Mouse (Mus musculus) hindbrain, embryonic 11.5 days (tissue): Measurements from ENCODE around the gene Kcnd3. TPM values are rescaled to one million over a fixed set of nuclear protein-coding genes. Genes with fewer than 3 reads are reported as not detected.

Experiments
- ATAC-seq: fragments of 200-750 bp; cut with Nextera tagmentation; 2 replicates; pipeline ENCODE4 v1.8.0; 2017; ENCODE audit warnings: mild to moderate bottlenecking, moderate TSS enrichment, moderate library complexity; ENCODE audit not compliant: low FRiP score
- DNase-seq: peaks from one replicate; pipeline ENCODE4 v3.0.0-alpha.2; 2015; ENCODE audit warnings: low spot score
- H3K27ac ChIP-seq: fragments of 300-500 bp; sonication (generic); 2 replicates; pipeline ENCODE4 v1.5.1; 2014; ENCODE audit warnings: mild to moderate bottlenecking, low read depth, low read length
- H3K27me3 ChIP-seq: fragments of 300-500 bp; sonication (generic); 2 replicates; pipeline ENCODE4 v1.6.1; 2014; ENCODE audit warnings: mild to moderate bottlenecking, low read length, moderate library complexity, mixed read lengths; ENCODE audit not compliant: control insufficient read depth, insufficient read depth
- H3K36me3 ChIP-seq: fragments of 300-500 bp; sonication (generic); 2 replicates; pipeline ENCODE4 v1.6.1; 2014; ENCODE audit warnings: mild to moderate bottlenecking, low read length, moderate library complexity, mixed read lengths; ENCODE audit not compliant: control insufficient read depth, insufficient read depth
- H3K4me1 ChIP-seq: fragments of 300-500 bp; sonication (generic); replicated peaks from 2 replicates; pipeline ENCODE4 v1.6.1; 2014; ENCODE audit warnings: low read length, mixed read lengths; ENCODE audit not compliant: control insufficient read depth, insufficient read depth
- H3K4me2 ChIP-seq: fragments of 300-500 bp; sonication (generic); replicated peaks from 2 replicates; pipeline ENCODE4 v1.6.1; 2014; ENCODE audit warnings: mild to moderate bottlenecking, low read depth, low read length
- H3K4me3 ChIP-seq: fragments of 300-500 bp; sonication (generic); 2 replicates; pipeline ENCODE4 v1.5.1; 2014; ENCODE audit warnings: low read depth, low read length
- H3K9ac ChIP-seq: fragments of 300-500 bp; sonication (generic); 2 replicates; pipeline ENCODE4 v1.6.1; 2014; ENCODE audit warnings: low read depth, low read length
- H3K9me3 ChIP-seq: fragments of 300-500 bp; sonication (generic); 2 replicates; pipeline ENCODE4 v1.6.1; 2016; ENCODE audit warnings: low read length; ENCODE audit not compliant: control insufficient read depth
- WGBS: fragments of 180-500 bp; shearing (Covaris S2); extraction: QIAGEN DNeasy Blood & Tissue Kit; methylation state at CpG from one replicate; pipeline ENCODE4 v1.1.7; 2014; 5-methylcytosine and 5-hydroxymethylcytosine counted together
- polyA plus RNA-seq: library from polyadenylated mRNA; unstranded; fragments of >200 nt; fragmentation: Nextera tagmentation; extraction: Ambion mirVana; gene quantifications from 2 replicates; pipeline ENCODE4 v1.2.1, GENCODE M21; 2014

Gene Kcnd3
- polyA plus RNA-seq, 1 experiment from 2014 or later: 3.0 TPM

DNA sequence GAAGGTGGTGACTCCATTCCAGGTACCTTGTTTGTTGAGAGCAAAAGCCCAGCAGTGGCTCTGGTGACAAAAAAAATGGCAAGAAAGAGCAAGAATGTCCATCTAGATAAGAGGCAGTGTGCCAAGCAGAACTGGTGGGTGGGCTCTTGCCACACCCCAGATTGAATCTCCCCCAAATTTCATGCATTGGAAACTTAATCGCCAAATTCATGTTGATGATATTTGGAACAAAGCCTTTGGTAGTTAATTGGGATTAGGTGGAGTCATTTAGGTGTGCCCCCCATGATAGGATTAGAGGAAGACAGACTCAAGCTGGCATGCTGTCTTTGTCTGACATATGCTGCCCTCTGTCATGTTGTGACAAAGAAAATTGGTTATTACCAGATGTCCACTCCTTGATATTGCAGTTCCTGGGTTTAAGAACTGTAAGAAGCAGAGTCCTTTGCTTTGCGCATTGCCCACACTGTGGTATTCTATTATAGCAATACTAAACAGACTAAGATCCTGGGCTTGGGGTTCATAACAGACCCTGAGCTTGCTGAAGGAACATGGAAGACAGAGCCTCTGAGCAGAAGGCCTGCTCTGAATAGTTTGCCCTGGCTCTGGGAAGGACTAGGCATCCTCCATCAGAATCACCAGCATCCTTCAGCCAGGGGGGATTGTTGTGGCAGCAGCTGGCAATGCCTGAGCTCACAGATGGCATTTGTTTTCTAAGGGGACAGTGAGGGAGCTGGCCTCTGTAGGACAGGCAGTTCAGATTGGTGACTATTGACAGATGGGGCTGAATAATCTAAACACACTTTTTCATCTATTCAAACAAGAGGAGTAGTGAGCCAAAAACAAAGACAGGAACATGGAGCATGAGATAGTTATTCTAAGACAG, 165.0 kb downstream of the Kcnd3 start:
- ATAC-seq (no peak), DNase-seq (no peak)
- no peaks in the 10 kb centered on the region for H3K27me3 ChIP-seq
- WGBS: 89% methylated on average over 2 of the region's 2 CpGs
- no peak overlapping the region for H3K27ac ChIP-seq
- H3K36me3 ChIP-seq: no peaks in the 10 kb centered on the region
- no peaks in the 10 kb centered on the region for H3K9me3 ChIP-seq
- H3K4me3 ChIP-seq: no peak overlapping the region
- H3K4me1 ChIP-seq: no peaks in the 10 kb centered on the region
- no peak overlapping the region for H3K4me2 ChIP-seq
- no peak overlapping the region for H3K9ac ChIP-seq

DNA sequence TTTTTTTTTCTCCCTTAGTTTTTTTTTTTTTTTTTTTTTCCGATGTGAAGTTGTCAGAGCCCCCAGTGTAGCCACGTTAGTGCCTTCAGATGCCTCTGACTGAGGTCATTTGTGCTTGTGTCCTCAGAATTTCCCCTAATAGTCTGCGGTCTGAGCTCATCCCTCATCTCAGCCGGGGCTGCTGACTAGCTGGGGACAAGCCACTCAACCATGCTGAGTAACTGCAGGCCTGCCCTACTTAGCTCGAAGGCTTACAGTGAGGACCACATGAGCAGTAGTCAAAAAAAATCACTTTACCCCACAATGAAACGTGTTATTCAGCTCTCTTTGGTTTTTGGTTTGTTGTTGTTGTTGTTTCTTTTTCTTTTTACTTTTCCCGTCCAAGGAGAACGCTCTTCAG, 169.0 kb downstream of the Kcnd3 start:
- Histone ChIP-seq H3K9me3 (no peaks in the 10 kb centered on the region), H3K9ac (no peak overlapping the region), H3K27me3 (no peaks in the 10 kb centered on the region), H3K27ac (no peak overlapping the region), H3K36me3 (no peaks in the 10 kb centered on the region), H3K4me3 (no peak overlapping the region), H3K4me1 (no peaks in the 10 kb centered on the region), H3K4me2 (no peak overlapping the region)
- WGBS: 64% methylated on average over 8 of the region's 8 CpGs
- no peak for ATAC-seq
- no peak for DNase-seq

DNA sequence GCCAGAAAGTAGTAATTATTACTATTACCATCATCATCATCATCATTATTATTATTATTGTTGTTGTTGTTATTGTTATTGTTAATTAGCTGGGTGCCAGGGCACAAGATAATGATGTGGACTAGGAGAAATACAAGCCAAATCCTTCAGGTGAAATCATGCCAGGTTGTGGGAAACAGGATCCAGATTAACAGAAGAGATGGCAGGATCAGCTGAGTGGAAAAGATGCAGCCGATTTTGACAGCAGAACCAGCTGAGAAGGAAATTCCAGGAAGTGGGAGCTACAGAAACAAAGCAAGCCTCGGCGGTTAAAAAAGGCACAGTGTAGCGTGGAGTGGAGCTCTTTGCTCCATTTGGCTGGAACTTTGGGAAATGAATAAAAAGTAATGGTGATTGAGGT, 171.0 kb downstream of the Kcnd3 start:
- H3K4me2 ChIP-seq: no peak overlapping the region
- H3K36me3 ChIP-seq: no peaks in the 10 kb centered on the region
- H3K27ac ChIP-seq: no peak overlapping the region
- WGBS: 68% methylated on average over 4 of the region's 4 CpGs
- ATAC-seq (no peak), DNase-seq (no peak)
- H3K4me1 ChIP-seq: 0 out of 2 replicates have a peak, but pooled peaks cover 2% of the 10 kb centered on the region
- H3K9me3 ChIP-seq: no peaks in the 10 kb centered on the region
- H3K4me3 ChIP-seq: no peak overlapping the region
- H3K27me3 ChIP-seq: no peaks in the 10 kb centered on the region
- no peak overlapping the region for H3K9ac ChIP-seq

DNA sequence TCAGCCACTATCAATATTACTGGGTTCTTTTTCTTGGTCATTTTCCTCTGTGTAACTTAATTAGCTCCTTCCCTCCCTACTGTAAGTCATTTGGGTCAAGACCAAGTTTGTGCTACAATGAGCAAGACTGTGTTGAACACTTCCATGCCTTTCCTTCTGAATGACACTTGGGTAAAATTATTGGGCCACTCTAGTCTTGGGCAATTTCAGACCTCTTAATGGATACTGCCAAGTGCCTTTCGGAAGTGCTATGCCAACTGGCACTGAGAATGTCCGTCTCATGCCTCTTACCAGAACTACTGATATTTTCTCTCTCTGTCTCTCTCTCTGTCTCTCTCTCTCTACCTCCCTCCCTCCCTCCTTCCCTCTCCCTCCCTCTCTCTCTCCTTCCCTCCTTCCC, 173.8 kb downstream of the Kcnd3 start:
- ATAC-seq (no peak), DNase-seq (no peak)
- H3K27me3 ChIP-seq: no peaks in the 10 kb centered on the region
- 0 out of 2 replicates have a peak, but pooled peaks cover 2% of the 10 kb centered on the region for H3K4me1 ChIP-seq
- no peaks in the 10 kb centered on the region for H3K36me3 ChIP-seq
- 90% methylated on average over 2 of the region's 2 CpGs for WGBS
- H3K4me3 ChIP-seq: no peak overlapping the region
- no peak overlapping the region for H3K27ac ChIP-seq
- no peaks in the 10 kb centered on the region for H3K9me3 ChIP-seq
- no peak overlapping the region for H3K4me2 ChIP-seq
- no peak overlapping the region for H3K9ac ChIP-seq

DNA sequence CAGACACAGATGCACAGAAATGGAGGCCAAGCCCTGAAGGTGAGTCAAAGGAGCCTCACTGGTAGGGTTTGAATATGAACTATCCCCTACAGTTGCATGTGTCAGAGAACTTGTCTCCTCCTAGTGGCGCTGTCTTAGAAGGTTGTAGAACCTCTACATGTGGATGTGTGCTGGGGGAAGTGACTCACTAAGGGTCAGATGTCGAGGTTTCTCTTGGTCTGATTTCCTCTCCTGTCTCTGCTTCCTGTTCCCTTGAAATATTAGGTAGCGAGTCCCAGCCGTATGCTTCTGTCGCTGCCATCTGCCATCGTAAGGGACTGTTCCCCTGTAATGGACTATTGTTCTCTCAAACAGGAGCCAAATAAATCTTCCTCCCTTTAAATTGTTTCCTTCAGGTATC, 175.1 kb downstream of the Kcnd3 start:
- no peaks in the 10 kb centered on the region for H3K9me3 ChIP-seq
- H3K27me3 ChIP-seq: no peaks in the 10 kb centered on the region
- no peak overlapping the region for H3K27ac ChIP-seq
- no peaks in the 10 kb centered on the region for H3K36me3 ChIP-seq
- DNase-seq (no peak), ATAC-seq (no peak)
- H3K4me1 ChIP-seq: 0 out of 2 replicates have a peak, but pooled peaks cover 2% of the 10 kb centered on the region
- H3K4me3 ChIP-seq: no peak overlapping the region
- WGBS: 70% methylated on average over 6 of the region's 6 CpGs
- H3K4me2 ChIP-seq: no peak overlapping the region
- no peak overlapping the region for H3K9ac ChIP-seq

DNA sequence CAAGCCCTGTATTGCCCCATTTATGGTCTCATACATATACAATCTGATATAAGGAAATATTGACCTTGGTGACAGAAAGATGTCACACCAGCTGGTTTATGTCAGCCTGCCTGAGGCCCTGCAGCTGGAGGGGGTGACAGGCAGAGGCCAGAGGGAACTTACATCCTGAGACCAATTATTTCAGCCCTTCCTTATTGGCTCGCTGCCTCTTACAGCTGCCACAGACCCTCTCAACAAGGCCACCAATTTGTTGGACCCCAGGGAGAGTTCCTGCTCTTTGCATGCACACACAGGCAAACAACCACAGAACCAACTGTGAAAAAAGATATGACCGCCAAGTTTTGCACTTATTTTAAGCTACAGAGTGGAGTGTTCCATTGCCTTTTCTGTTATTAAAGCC, 180.2 kb downstream of the Kcnd3 start:
- 0 out of 2 replicates have a peak, but pooled peaks cover 2% of the 10 kb centered on the region for H3K4me1 ChIP-seq
- no peak overlapping the region for H3K4me3 ChIP-seq
- no peaks in the 10 kb centered on the region for H3K27me3 ChIP-seq
- no peaks in the 10 kb centered on the region for H3K36me3 ChIP-seq
- ATAC-seq: no peak
- WGBS: 72% methylated on average over 2 of the region's 2 CpGs
- no peak overlapping the region for H3K27ac ChIP-seq
- peak; percentile 11 for DNase-seq
- no peak overlapping the region for H3K9ac ChIP-seq
- no peaks in the 10 kb centered on the region for H3K9me3 ChIP-seq
- H3K4me2 ChIP-seq: no peak overlapping the region

DNA sequence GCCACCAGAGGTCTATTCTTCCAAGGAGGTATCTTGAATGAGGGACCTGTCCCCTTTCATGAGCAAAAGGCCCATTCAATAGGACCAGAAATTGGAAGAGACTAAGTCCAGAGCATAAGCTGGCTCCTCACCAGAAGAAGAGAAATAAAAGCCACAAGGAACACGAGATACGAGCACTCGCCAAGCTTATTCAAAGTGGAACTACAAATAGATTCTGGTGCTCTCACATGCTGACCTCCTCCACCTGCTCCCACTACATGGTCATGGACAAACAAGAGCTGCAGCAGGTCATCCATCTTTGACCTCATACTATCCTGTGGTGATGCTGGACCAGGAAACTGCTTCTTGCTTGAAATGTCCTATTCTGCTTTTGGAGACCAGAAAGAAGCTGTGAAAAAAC, 180.9 kb downstream of the Kcnd3 start:
- Histone ChIP-seq H3K4me2 (no peak overlapping the region), H3K27ac (no peak overlapping the region), H3K4me3 (no peak overlapping the region), H3K36me3 (no peaks in the 10 kb centered on the region), H3K9ac (no peak overlapping the region), H3K9me3 (no peaks in the 10 kb centered on the region), H3K4me1 (no peaks in the 10 kb centered on the region), H3K27me3 (no peaks in the 10 kb centered on the region)
- DNase-seq (no peak), ATAC-seq (no peak)
- 92% methylated on average over 3 of the region's 3 CpGs for WGBS

DNA sequence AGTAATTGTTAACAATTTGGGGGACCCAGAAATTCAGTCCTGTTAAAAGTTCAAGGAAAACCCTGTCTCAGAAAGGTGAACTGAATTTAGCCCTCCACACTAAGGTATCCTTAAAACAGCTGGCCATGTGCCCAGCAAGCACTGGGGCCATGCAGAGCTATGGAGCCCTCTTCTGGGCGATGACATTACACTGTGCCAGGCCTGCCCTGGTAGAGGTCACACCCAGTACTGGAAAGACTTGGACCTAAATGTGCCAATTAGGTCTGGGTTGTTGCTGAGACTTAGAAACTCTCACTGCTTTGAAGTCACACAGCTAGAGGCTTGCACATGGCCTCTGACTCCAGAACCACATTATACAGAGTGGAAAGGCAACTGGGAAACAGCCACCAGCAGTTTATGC, 190.1 kb downstream of the Kcnd3 start:
- ATAC-seq (no peak), DNase-seq (no peak)
- Histone ChIP-seq H3K4me3 (no peak overlapping the region), H3K4me1 (no peaks in the 10 kb centered on the region), H3K9ac (no peak overlapping the region), H3K27ac (no peak overlapping the region), H3K9me3 (no peaks in the 10 kb centered on the region), H3K27me3 (no peaks in the 10 kb centered on the region), H3K36me3 (no peaks in the 10 kb centered on the region), H3K4me2 (no peak overlapping the region)
- WGBS: 63% methylated on average over 1 of the region's 1 CpGs

DNA sequence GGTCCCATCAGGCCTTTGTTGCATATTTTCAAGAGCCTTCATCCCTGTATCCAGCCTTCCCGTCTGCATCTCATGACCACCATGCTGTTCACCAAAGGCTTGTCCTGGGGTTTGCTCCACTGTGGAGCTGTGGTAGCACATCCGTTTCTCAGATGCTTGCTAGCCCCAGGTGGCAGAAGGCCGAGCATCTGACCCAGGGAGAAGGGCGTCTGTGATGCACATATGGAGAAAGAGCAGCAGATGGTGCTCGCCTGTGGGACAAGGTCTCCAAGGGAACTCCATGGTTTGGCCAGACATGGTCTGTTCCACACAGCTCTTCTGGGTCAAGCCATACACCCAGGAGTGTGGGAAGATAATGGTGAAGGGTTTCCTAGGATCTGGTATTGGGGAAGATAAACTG, 191.4 kb downstream of the Kcnd3 start:
- Histone ChIP-seq H3K4me2 (no peak overlapping the region), H3K27me3 (no peaks in the 10 kb centered on the region), H3K4me3 (no peak overlapping the region), H3K9ac (no peak overlapping the region), H3K36me3 (no peaks in the 10 kb centered on the region), H3K4me1 (no peaks in the 10 kb centered on the region), H3K9me3 (no peaks in the 10 kb centered on the region), H3K27ac (no peak overlapping the region)
- WGBS: 68% methylated on average over 5 of the region's 5 CpGs
- DNase-seq (no peak), ATAC-seq (no peak)
